Mouse (Mus musculus): ENCODE data around the gene Scamp2. TPM values are rescaled to one million over a fixed set of nuclear protein-coding genes. Genes with fewer than 3 reads are reported as not detected.

Scamp2 gene
- polyA plus RNA-seq (2015; fragmentation: Nextera tagmentation; extraction: Ambion mirVana), result 56.9 and 58.8 TPM in 2 replicates

- H3K4me3 ChIP-seq, result peak within 1 kb of the TSS; percentile 68
- peak; percentile 100 for ATAC-seq (ENCODE audit: low FRiP score)
- under 1% methylated on average over 37 of the region's 37 CpGs for WGBS
These were observed at the start of gene Scamp2 for GRCm38 (mm10) chr9:57560861-57561710. TSS of gene Scamp2 (plus strand) at chr9:57560943.

GRCm38 (mm10) chr9:57517113-57517512, 43.6 kb upstream of the Scamp2 start:
- Histone ChIP-seq H3K27ac (peak overlapping the region; percentile 68), H3K27me3 (no peaks in the 10 kb centered on the region), H3K36me3 (no peaks in the 10 kb centered on the region), H3K9me3 (no peaks in the 10 kb centered on the region), H3K9ac (no peak overlapping the region), H3K4me2 (no peak overlapping the region), H3K4me3 (no peak overlapping the region), H3K4me1 (replicated peaks) (peaks cover 5% of the 10 kb centered on the region)
- no peak for ATAC-seq (ENCODE audit: low FRiP score)
- 13% methylated on average over 3 of the region's 3 CpGs for WGBS

More at GRCm38 (mm10) chr9:57560861-57561710, at the start of gene Scamp2:
- H3K27ac ChIP-seq, result peak within 1 kb of the TSS; percentile 89
- peak within 1 kb of the TSS; percentile 74 for H3K9ac ChIP-seq
- peaks cover 8% of the 10 kb centered on the region; the same call in 1 of the 2 replicates for H3K27me3 ChIP-seq
- H3K36me3 ChIP-seq, result no peaks in the 10 kb centered on the region
- H3K4me2 ChIP-seq, result peak within 1 kb of the TSS; percentile 90
- H3K4me1 ChIP-seq (replicated peaks), result peaks cover 41% of the 10 kb centered on the region
- no peaks in the 10 kb centered on the region for H3K9me3 ChIP-seq

GRCm38 (mm10) chr9:57520375-57521055, 40.2 kb upstream of the Scamp2 start:
- no peaks in the 10 kb centered on the region for H3K27me3 ChIP-seq
- H3K4me1 ChIP-seq (replicated peaks), result peaks cover 28% of the 10 kb centered on the region
- H3K36me3 ChIP-seq, result no peaks in the 10 kb centered on the region
- 25% methylated on average over 16 of the region's 16 CpGs for WGBS
- H3K27ac ChIP-seq, result peak overlapping the region; percentile 97
- peak; percentile 55 for ATAC-seq (ENCODE audit: low FRiP score)
- H3K9ac ChIP-seq, result peak overlapping the region; percentile 100
- H3K4me3 ChIP-seq, result peak overlapping the region; percentile 96
- no peaks in the 10 kb centered on the region for H3K9me3 ChIP-seq
- peak overlapping the region; percentile 71 for H3K4me2 ChIP-seq

DNA sequence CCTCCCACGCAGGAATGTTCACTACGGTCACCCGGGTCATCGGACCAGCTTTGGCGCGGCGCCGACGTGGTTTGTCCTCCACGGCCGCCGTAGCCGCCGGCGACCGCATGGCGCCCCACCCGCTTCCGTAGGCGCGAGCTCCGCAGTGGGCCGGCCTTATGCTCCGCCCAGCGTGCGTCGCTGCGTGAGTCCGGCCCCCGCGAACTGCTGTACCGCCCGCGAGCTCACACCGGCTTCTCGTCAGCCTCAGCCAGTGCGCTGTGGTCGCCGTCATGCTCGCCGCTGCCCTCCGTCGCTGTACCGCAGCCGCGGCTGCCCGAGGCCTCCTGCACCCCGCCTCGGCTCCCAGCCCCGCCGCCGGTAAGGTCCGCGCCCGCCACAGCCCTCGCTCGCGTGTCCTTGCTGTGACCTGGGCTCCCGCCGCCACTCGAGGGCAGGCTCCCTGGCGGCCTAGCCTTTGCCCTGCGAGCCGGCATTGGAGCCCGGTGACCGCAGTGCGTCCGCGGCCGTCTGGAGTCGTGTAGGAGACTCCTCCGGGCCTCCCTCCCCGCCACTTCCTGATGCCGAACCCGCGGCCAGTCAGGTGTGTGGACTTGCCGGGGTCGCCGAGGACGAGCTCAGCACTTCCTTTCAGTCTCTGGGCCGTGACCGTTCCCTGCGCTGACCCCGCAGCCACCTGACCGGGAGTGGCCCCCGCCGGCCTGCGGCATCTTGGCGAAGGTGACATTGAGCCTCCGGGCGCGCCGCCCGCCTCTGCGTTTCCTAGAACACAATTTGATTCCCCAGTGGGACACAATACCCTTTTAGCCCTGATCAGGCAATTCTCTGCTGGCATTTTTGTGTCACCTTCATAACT, 39.5 kb upstream of the Scamp2 start, which contains the start of gene Cox5a:
Gene Cox5a, plus strand, starts transcription at position 219 of the 856 bp plus-strand sequence.
- H3K9ac ChIP-seq, result peak within 1 kb of the TSS; percentile 100
- under 1% methylated on average over 95 of the region's 95 CpGs for WGBS
- H3K4me1 ChIP-seq (replicated peaks), result peaks cover 33% of the 10 kb centered on the region
- peak within 1 kb of the TSS; percentile 97 for H3K27ac ChIP-seq
- H3K4me2 ChIP-seq, result peak within 1 kb of the TSS; percentile 71
- H3K36me3 ChIP-seq, result no peaks in the 10 kb centered on the region
- H3K27me3 ChIP-seq, result no peaks in the 10 kb centered on the region
- H3K9me3 ChIP-seq, result no peaks in the 10 kb centered on the region
- ATAC-seq (ENCODE audit: low FRiP score), result peak; percentile 95
- H3K4me3 ChIP-seq, result peak within 1 kb of the TSS; percentile 96

- H3K36me3 ChIP-seq, result no peaks in the 10 kb centered on the region
- 43% methylated on average over 7 of the region's 7 CpGs for WGBS
- peak overlapping the region; percentile 100 for H3K9ac ChIP-seq
- peak overlapping the region; percentile 96 for H3K4me3 ChIP-seq
- ATAC-seq (ENCODE audit: low FRiP score), result no peak
- H3K9me3 ChIP-seq, result no peaks in the 10 kb centered on the region
- peaks cover 33% of the 10 kb centered on the region for H3K4me1 ChIP-seq (replicated peaks)
- H3K4me2 ChIP-seq, result peak overlapping the region; percentile 71
- peak overlapping the region; percentile 97 for H3K27ac ChIP-seq
- no peaks in the 10 kb centered on the region for H3K27me3 ChIP-seq
These were observed 38.5 kb upstream of the Scamp2 start for GRCm38 (mm10) chr9:57522114-57522860.

- H3K27me3 ChIP-seq, result no peaks in the 10 kb centered on the region
- H3K36me3 ChIP-seq, result no peaks in the 10 kb centered on the region
- H3K4me3 ChIP-seq, result peak overlapping the region; percentile 96
- H3K9ac ChIP-seq, result 0 out of 2 replicates have a peak overlapping the region, but pooled peaks have one; percentile 100
- peak overlapping the region; percentile 71 for H3K4me2 ChIP-seq
- WGBS, result 83% methylated on average over 4 of the region's 4 CpGs
- peaks cover 33% of the 10 kb centered on the region for H3K4me1 ChIP-seq (replicated peaks)
- ATAC-seq (ENCODE audit: low FRiP score), result no peak
- H3K9me3 ChIP-seq, result no peaks in the 10 kb centered on the region
- no peak overlapping the region for H3K27ac ChIP-seq
These were observed 37.9 kb upstream of the Scamp2 start for GRCm38 (mm10) chr9:57522861-57523246.

DNA sequence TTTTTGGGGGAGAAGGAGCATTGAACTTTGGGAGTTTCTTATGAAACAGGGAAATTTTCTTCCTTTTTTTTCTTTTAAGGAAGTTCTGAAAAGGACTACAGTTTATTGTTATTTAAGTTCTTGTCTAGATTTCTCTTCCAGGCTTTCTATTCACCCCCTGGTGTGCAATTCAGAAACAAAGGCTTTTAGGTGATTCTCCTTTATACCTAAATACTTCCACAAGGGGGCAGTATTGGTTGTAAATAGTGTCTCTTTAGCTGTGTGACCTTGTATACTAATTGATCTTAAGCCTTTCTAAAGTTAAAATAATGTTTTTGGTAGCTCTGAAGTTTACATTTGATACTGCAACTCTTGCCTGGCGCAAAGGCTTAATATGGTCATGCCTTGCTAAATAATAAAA, 37.0 kb upstream of the Scamp2 start:
- Histone ChIP-seq H3K4me3 (no peak overlapping the region), H3K4me2 (no peak overlapping the region), H3K4me1 (replicated peaks) (peaks cover 40% of the 10 kb centered on the region), H3K9me3 (no peaks in the 10 kb centered on the region), H3K9ac (no peak overlapping the region), H3K27ac (no peak overlapping the region), H3K27me3 (no peaks in the 10 kb centered on the region), H3K36me3 (no peaks in the 10 kb centered on the region)
- no peak for ATAC-seq (ENCODE audit: low FRiP score)
- 84% methylated on average over 1 of the region's 1 CpGs for WGBS

GRCm38 (mm10) chr9:57524439-57524838, 36.3 kb upstream of the Scamp2 start:
- Histone ChIP-seq H3K4me3 (no peak overlapping the region), H3K9ac (no peak overlapping the region)

GRCm38 (mm10) chr9:57525516-57525915, 35.2 kb upstream of the Scamp2 start:
- Histone ChIP-seq H3K4me3 (no peak overlapping the region), H3K27ac (no peak overlapping the region), H3K9me3 (no peaks in the 10 kb centered on the region), H3K4me1 (replicated peaks) (peaks cover 45% of the 10 kb centered on the region), H3K4me2 (no peak overlapping the region), H3K27me3 (no peaks in the 10 kb centered on the region), H3K9ac (no peak overlapping the region), H3K36me3 (peaks cover 10% of the 10 kb centered on the region)
- no peak for ATAC-seq (ENCODE audit: low FRiP score)
- WGBS, result 88% methylated on average over 2 of the region's 2 CpGs

More at GRCm38 (mm10) chr9:57524439-57524838, 36.3 kb upstream of the Scamp2 start:
- no peaks in the 10 kb centered on the region for H3K27me3 ChIP-seq
- H3K4me2 ChIP-seq, result no peak overlapping the region
- H3K9me3 ChIP-seq, result no peaks in the 10 kb centered on the region
- H3K36me3 ChIP-seq, result peaks cover 4% of the 10 kb centered on the region; the same call in 1 of the 2 replicates
- no peak for ATAC-seq (ENCODE audit: low FRiP score)
- H3K27ac ChIP-seq, result no peak overlapping the region
- peaks cover 45% of the 10 kb centered on the region for H3K4me1 ChIP-seq (replicated peaks)

- no peaks in the 10 kb centered on the region for H3K9me3 ChIP-seq
- H3K4me2 ChIP-seq, result no peak overlapping the region
- no peaks in the 10 kb centered on the region for H3K27me3 ChIP-seq
- H3K9ac ChIP-seq, result no peak overlapping the region
- peaks cover 45% of the 10 kb centered on the region for H3K4me1 ChIP-seq (replicated peaks)
- no peak overlapping the region for H3K4me3 ChIP-seq
- no peak overlapping the region for H3K27ac ChIP-seq
- ATAC-seq (ENCODE audit: low FRiP score), result no peak
- peaks cover 17% of the 10 kb centered on the region for H3K36me3 ChIP-seq
These were observed 34.3 kb upstream of the Scamp2 start for GRCm38 (mm10) chr9:57526435-57526834.

DNA sequence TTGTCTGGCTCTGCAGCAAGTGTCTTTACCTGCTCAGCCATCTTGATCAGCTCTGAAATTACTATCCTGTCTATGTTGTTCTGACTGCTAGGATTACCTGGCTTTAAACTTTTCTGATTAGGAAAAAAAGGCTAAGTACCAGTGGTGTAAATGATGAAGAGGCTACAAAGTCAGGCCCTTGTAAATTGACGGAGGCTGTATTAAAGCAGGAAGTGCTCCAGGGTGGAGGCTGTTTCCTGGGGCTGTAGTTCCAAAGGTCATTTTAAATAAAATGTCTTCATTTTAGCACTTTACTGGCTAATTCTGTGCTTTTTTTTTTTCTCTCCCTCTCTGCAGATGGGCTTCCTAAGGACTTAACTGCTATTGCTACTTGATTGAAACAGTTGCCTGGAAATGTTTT, 28.8 kb upstream of the Scamp2 start:
- H3K4me2 ChIP-seq, result no peak overlapping the region
- ATAC-seq (ENCODE audit: low FRiP score), result no peak
- peaks cover 19% of the 10 kb centered on the region for H3K4me1 ChIP-seq (replicated peaks)
- H3K9ac ChIP-seq, result no peak overlapping the region
- no peaks in the 10 kb centered on the region for H3K9me3 ChIP-seq
- H3K27me3 ChIP-seq, result no peaks in the 10 kb centered on the region
- 81% methylated on average over 1 of the region's 1 CpGs for WGBS
- no peak overlapping the region for H3K4me3 ChIP-seq
- peaks cover 48% of the 10 kb centered on the region for H3K36me3 ChIP-seq
- no peak overlapping the region for H3K27ac ChIP-seq
